Mouse (Mus musculus) cerebellum, postnatal 10 days (tissue): Measurements from ENCODE around the gene Zbtb9.
"Not testable (repeated sequence)": the region's sequence is repeated elsewhere in the genome, so short reads cannot be mapped to it uniquely, and the experiment has no call there.

ENCODE experiments used
- DNase-seq, 2 experiments: peaks; one replicate each; pipeline ENCODE4 v3.0.0; 2021; ENCODE audit warnings: mixed read lengths in 2 of 2

The Zbtb9 gene

DNA sequence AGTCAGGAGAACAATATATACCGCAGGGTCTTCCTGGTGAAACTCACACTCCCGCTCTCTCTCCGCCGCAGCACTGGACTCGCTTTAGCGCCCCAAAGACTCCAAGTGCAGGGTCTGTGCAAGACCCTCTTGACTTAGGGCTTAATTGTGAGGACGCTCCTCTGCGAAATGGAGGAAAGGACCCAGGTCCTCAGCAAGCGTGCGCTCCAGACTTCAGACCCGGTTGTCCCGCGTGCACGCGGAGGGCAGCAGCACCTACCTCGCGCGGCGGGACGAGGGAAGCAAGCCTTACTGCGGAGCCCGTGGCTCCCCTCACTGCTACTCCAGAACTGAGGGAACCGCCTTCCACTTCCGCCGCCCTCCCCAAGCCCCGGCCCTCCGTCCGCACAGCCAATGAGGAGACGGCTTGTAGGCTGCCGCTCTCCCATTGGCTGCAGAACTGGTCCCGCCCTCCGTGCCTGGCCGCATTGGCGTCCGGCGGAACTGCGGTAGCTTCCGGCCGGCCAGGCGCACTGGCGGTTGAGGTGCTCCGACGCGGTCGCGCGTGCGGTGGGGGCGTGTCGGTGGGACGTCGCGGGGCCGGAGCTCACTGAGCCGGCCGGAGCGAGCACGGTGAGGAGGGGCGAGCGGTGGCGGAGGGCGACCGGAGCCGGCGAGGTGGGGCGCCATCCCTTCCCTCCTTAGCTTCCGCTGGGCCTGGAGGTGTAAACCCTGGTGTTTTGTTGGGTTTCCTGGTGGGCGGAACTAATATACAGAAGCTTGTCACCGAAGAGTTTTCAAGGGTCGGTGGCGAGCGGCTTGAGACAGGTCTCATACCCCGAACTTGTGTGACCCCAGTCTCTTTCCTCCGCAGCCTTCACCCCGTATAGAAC is at the start of gene Zbtb9:
TSS of gene Zbtb9 (plus strand) at position 465 of the 872 bp plus-strand sequence.
- DNase-seq = peak; percentile 97 to 98

DNA sequence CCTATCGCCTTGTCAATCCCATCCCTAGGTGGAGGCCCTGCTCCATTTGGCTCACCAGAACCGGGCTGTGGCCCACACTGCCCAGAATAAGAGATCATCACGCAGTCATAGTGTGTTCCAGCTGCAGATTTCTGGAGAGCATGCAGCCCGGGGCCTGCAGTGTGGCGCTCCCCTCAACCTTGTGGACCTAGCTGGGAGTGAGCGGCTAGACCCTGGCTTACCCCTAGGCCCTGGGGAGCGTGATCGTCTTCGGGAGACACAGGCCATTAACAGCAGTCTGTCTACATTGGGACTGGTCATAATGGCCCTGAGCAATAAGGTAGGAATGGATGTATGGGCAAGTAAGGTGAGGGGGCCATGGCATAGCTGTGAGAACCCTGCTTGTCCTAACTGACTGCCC is 47.6 kb upstream of the Zbtb9 start:
- DNase-seq = not testable (repeated sequence)

DNA sequence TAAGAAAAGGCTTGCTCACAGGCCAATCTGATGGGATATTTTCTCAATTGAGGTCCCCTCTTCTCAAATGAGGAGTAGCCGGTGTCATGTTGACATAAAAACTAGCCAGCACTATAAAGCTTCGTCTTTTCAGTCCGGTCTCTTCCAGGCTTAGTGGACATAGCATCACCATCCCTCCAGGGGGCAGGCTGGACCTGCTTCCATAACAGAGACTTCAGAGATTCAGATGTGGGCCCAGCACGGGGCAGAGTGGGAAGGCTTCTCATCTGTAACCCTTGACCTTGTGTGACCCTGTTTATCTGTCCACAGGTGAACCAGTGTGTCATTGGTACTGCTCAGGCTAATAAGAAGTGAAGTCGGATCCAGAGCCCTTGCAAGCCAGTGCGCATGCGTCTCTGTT is 41.2 kb upstream of the Zbtb9 start:
- DNase-seq = peak; percentile 67 to 72

DNA sequence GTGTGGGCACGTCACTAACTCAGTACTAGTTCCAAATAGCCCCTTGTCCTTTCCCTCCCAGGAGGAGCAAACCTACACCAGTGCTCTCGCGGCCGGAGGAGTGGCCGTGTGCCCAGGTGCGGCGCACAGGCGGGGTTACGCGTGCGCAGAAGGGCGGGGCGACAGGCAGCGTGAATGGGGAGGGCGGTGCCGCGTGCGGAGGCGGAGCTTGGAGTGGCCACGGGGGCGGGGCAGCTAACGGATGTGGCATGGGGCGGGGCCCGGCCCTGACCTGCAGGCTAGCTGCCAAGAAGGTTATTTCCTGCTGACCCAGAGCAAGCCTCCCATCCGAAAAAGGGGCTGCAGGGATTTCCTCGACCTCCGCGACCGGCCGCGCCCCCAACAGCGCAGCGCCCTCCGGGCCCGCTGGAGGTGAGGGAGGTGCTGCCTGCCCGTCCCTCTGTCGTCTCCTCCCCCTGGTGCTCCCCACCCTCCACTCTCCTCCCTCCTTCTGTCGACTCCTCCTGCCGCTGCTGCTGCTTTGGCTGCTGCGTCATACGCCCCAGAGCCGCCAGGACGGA is 40.0 kb upstream of the Zbtb9 start, which contains the start of gene Phf1:
TSS of gene Phf1 (plus strand) at position 214 of the 560 bp plus-strand sequence.
- DNase-seq = peak; percentile 99

DNA sequence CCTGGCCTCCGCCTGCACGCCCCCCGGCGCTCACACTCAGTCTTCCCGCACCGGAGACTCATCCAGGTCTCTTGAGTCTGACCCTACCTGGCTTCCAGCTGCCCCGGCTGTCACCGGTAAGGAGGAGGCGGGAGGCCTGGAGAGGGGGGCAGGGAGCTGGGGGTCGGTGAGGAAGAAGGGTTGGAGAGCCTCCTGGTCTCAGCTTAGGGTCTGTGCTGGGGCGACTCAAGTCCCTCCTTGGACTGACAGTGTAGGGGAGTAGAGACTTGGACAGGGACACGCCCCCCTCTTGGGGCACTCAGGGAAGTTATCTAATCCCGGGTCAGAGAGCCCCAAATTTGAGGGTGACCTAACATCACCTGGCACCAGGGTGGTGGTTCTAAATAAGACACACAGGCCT is 39.5 kb upstream of the Zbtb9 start:
- no peak for DNase-seq

DNA sequence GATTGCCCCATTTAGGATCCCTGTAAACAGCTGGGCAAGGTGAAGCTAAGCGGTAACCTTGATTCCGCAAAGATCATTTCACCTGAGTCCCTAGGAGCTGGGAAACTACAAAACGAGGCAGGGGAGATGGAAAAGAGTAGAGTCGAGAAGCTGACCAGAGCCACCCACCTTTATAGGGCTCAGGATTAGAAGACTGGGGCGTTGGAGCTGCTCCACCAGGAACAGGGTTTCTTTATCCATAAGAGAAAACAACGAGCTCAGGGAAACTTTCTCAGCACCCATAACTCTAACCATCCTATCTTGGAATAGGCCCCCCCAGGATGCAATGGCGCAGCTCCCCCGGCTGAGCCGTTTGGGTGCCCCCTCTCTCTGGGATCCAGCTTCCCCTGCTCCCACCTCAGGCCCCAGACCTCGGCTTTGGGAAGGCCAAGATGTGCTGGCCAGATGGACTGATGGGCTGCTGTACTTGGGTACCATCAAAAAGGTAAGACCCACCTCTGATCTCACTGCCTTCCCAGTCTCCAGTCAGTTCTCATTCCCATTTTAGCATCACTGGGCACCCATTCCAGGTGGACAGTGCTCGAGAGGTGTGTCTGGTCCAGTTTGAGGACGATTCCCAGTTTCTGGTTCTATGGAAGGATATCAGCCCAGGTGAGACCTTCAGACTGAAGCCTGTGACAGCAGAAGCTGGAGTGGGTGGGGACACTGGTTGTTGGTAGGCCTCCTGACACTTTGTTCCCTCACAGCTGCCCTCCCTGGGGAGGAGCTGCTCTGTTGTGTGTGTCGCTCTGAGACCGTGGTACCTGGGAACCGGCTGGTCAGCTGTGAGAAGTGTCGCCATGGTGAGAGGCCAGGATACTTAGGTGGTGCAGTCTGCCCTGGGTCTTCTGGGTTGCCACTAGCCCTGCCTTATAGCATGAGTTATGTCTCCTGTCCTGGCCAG is 38.8 kb upstream of the Zbtb9 start:
- DNase-seq = no peak

DNA sequence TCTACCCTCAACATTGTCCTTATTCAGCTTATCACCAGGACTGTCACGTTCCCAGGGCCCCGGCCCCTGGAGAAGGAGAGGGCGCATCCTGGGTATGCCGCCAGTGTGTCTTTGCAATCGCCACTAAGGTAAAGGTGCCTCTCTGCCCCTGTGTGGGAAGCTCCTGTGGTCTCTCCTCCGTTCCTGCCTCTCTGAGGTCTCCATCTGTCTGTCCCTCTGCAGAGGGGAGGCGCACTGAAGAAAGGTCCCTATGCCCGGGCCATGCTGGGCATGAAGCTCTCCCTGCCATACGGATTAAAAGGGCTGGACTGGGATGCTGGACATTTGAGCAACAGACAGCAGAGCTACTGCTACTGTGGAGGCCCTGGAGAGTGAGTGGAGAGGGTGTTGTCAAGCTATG is 37.9 kb upstream of the Zbtb9 start:
- no peak for DNase-seq

DNA sequence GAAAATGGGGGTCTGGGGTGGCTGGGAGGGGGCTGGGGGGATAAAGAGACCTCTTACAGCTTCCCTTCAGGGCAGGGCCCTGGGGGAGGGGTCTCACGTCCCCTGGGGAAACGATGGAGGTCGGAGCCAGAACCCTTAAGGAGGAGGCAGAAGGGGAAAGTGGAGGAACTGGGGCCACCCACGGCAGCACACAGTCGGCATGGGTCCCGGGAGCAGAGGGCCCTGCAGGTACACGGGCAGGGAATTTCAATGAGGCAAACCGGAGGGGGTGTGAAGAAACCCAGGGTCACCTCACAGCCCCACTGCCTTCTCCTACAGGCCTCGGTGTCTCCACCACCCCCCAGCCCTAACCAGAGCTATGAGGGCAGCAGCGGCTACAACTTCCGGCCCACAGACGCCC is 36.5 kb upstream of the Zbtb9 start:
- no peak for DNase-seq

DNA sequence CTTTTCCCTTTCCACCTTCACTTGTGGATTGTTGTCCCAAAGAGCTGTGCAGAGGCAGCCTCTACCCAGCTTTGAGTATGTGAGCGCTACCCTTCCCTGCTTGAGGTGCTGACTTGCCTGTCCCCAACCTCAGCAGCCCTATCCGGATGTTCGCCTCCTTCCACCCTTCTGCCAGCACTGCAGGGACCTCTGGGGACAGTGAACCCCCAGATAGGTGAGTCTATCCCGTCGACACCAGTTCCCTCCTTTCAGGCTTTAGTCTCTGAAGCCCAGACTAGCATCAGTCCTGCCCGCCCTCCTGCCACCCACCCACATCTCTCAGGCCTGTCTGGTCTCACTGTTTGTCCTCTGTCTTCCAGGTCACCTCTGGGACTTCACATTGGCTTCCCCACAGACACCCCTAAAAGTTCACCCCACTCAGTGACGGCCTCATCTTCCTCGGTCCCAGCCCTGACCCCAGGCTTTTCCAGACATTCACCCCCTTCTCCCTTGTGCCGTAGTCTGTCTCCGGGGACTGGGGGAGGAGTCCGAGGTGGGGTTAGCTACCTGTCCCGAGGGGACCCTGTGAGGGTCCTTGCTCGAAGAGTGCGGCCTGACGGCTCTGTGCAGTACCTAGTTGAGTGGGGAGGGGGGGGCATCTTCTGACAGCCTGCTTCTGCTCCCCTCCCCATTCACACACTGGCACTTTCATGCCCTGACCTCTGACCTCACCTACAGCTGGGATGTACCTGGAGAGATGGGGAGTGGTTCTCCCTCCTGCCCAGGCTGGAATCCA is 35.9 kb upstream of the Zbtb9 start:
- no peak for DNase-seq

DNA sequence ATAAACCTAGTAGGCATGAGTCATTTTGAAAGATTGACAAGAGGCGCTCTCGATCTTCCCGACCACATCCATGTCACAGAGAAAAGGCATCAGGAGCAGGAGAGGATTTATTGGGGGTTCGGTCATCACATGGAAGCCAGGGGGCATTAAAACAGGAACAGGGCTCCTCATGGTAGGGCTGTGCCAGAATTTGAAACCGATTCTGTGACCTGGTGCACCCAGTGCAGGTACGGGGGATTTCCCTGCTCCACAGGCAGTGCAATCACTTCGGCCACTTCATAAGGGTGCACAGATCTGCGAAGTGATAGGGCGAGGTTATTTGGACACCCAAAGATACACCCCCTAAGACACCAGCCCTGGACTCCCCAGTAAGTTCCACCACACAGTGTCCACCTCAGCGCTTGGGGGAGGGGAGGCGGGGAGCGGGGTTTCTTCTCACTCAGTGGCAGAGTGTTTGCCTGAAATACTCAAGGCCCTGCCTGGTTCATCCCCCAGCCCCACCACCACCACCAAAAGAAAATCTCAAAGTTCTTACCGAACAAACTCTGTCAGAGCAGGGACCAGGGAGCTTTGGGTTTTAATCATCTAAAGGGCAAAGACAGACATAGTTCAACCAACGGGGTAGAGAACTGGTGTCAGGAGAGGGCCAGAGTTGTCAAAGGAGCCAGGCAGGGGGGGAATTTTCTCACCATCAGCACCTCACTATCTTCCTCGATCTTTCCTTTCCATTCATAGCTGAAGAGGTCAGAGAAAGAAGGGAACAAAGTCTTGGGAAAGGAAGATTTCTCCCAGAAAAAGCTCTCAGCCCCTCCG is 34.9 kb upstream of the Zbtb9 start:
- no peak for DNase-seq

DNA sequence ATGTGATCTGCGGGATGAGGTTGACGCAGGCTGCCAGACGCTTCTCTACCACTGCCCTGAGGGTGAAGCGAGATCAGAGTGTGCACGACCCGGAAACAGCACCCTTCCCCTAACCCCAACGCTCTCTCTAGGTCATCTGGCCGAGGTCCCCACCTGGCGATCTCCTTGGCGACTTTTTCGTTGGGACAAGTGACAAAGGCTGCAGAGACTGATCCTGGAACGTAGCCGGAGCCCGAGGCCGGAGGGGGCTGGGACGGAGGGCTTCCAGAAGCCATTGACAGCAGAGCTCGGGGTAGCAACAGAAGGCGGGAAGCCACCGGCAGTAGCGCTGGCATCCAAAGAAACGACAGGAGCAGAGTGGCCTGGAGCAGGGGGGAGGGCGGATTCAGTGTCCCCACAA is 34.2 kb upstream of the Zbtb9 start:
- peak; percentile 63 to 66 for DNase-seq

DNA sequence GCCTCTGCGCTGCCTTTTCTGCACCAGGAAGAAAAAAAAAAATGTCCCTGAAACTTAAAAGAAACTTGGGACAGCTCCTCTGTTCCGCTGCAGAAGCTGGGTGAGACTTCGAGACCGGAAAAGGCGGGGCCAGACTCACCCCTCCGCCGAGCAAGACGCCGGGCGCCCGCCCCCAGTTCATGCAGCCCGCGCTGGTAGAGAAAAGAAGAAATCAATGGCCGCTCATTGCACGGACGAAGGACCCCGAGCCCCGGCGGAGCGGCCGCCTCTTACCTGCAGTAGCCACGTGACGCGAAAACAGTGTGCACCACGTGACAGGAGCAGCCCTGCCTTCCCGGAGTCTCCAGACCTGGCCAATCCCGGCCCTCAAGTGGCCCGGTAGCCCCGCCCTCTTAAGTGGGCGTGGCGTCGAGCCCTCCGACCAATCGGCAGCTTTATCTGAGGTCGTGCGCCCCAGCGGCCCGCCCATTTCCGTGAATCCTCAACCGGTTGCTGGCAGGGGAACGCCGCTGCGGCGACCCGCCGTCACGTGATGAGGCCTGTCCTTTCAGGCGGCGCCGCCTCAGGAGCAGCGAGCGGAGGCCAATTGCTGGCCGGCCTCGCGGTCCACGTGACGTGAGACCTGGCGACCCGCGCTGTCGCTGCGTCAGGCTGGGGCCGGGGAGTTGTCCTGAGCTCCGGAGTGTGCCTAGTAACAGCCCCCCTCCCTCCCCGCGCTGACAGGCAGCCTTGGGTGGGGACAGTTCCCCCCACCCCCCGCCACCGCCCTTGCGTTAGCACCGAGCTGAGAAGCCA is 33.6 kb upstream of the Zbtb9 start, which contains the start of gene Cuta:
TSS of gene Cuta (minus strand) at position 392 of the 795 bp plus-strand sequence.
- peak; percentile 100 for DNase-seq

DNA sequence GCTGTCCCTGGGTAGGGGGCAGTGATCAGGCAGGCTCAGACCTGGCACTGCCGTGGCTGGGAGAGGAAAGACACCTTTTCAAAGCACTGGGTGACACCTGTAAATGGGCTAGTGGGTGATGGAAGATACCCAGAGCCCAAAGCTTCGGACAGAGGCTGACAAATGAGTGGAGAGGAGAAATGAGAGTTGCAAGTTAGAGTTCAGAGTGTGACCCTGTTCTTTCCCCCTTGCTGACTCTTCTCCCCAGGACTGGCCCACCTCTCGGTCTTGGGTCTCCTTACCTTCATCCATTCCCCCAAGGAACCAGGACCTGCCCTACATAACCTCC is 33.0 kb upstream of the Zbtb9 start:
- no peak for DNase-seq

DNA sequence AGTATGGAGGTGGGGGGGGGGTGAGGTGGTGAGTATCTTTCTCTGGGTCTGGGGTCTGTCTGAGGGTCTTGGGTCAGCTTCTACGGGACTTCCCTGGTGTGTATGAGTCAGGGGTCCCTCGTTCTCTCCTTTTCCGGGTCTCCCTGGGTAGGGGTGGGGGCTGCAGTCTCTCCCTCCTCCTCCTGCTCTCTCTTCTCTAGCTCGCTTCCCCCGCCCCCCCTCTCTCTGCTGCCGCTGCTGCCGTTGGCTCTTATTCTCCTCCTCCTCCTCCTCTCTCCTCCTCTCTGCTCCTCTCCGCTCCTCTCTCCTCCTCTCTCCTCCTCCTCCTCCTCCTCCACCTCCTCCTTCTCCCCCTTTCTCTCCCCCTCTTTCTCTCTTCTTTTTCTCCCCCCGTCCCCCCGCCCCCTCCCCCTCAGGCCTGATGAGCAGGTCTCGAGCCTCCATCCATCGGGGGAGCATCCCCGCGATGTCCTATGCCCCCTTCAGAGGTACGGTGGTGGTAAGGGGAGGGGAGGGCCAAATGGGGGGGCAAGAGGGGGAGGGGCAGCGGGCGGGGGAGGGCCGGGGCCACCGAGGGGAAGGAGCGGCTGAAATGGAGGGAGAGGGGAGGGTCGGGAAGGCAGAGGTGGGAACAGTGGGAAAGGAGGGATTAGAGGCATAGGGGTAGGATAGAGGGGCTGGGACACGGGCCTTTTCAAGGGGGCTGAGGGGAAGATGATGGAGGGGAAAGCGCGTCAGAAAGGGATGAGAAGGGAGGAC is 31.8 kb upstream of the Zbtb9 start, which contains the start of gene Syngap1:
TSS of gene Syngap1 (plus strand) at position 223 of the 759 bp plus-strand sequence.
- peak; percentile 89 to 91 for DNase-seq

DNA sequence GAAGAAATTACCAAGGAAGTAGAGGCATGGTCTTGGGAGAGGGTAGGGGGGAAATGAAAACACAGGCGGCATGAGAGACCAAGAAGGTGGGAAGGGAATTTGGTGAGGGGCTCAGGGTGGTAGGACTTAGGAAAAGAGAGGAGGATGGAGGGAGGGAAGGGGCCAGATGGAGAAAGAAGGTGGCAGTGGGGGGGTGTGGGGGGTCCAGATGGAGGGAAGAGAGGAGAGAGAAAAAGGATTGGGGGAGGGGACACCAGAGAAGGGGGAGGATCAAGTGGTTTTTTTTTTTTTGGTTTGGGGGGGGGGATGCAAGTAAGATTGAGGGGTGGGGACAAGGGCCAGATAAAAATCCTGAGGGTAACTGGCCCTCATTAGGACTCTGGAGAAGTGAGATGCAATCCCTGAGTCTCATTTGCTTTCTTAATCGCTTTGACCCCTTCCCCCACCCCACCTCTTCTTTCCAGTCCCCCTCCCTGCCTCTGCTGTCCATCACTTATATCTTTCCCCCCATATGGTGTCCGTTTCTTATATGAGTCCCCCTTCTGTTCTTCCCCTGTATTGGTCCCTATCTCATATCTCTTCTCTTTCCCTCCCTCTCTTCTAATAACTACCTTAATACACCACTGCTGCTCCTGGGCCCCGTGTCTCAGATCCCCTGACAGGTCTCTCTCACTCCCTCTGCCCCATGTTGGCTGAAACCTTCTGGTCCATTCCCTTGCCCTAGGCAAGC is 31.0 kb upstream of the Zbtb9 start:
- DNase-seq = peak; percentile 62 to 72

DNA sequence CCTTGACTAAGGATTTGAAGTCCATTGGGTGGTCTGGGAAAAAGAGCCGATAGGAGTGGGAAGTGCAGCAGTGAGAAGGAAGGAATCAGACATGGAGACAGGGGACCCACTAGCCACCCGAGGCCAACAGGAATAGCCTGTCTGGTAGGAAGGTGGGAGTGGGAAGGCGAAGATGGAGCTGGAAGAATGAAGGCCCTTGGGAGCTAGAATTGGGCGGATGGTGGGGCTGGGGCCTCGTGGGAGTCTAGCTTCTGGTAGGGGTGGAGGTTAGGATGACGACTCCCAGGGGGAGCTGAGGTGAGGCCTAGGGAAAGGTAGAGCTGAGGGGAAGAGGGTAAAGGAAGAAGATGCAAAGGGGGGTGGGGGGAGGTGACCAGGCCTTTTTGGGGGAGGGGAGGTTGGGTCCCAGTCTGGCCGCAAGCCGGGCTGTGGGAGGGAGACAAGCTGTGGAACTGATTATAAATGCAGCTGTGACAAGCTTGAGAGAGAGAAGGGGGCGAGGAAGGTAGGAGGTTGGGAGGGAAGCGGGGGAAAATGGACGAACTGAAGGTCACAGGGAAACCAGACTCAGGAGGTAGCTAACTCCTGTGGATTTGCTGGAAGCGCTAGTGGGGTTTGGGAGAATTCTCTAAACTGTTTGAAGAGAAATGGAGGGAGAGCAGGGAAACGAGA is 27.0 kb upstream of the Zbtb9 start:
- DNase-seq = peak in 1 of 2 experiments; percentile 48

DNA sequence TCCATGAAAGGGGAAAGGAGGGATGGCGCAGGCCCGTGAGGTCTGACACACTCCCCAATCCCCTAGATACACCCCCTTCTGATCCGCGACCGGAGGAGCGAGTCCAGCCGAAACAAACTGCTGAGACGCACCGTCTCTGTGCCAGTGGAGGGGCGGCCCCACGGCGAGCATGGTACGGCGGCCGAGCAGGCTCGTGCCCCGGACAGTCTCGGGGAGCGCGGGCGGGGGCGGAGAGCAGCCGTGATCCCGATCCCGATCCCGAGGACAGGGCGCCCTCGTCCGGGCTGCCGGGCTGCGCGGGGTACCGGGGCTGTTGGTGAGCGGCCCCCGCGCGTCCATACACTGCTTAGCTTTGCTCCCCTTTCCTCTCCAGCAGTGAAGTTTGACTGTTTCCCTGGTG is 26.4 kb upstream of the Zbtb9 start:
- peak; percentile 81 to 85 for DNase-seq
